Mouse (Mus musculus) ES-Bruce4 (cell line): ENCODE data around the gene Grhpr.

ENCODE experiments used
- CTCF ChIP-seq: IDR thresholded peaks from one replicate; pipeline ENCODE4 v1.8.1; 2011; ENCODE audit warnings: low read depth, low read length
- EP300 ChIP-seq: IDR thresholded peaks from 2 replicates; pipeline ENCODE4 v1.6.1; 2011; ENCODE audit warnings: low read depth, low read length; ENCODE audit not compliant: insufficient read depth
- POLR2A ChIP-seq: IDR thresholded peaks from one replicate; pipeline ENCODE4 v1.8.1; 2011; ENCODE audit warnings: low read length; ENCODE audit not compliant: insufficient read depth

DNA sequence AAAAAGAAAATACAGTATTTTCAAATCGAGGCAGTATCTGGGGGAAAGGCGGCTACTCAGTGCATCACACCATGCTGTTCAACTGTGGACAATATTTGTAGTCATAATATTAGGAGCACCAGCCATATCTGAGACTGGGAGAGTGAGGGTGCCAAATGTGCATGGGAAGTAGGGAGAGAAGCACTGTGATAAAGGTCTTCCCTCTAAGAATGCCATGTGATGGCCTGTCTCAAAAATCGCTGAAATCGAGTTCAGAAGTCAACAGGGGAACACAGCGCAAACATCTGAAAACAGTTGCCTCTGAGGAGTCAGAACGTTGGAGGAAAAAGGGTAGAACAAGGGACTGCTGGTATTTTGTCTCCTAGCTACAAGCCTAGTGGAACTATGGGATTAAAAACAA is 18.8 kb downstream of the Grhpr start:
- TF ChIP-seq CTCF: no peak
- no peak for TF ChIP-seq EP300
- TF ChIP-seq POLR2A: no peak
